Mouse (Mus musculus) CD4-positive, CD25-positive, alpha-beta regulatory T cell, adult 4 months (primary cell): ENCODE results near the gene Mrgpre. TPM values are rescaled to one million over a fixed set of nuclear protein-coding genes. Genes with fewer than 3 reads are reported as not detected.
A peak's percentile ranks its signal among the peaks of the same experiment; 100 is the strongest.

ENCODE experiments used
- ATAC-seq: one replicate; pipeline ENCODE4 v1.8.0; 2017
- polyA plus RNA-seq, 2 experiments: library from polyadenylated mRNA; unstranded; fragments of 100-300 nt; shearing (Covaris generic); gene quantifications; one replicate each; pipeline ENCODE4 v1.2.1; 2017

Gene Mrgpre
- polyA plus RNA-seq, 2 experiments from 2014 or later: 5.7 to 11.7 TPM

- no peak for ATAC-seq
These were observed 8.2 kb downstream of the Mrgpre start for GRCm38 (mm10) chr7:143776137-143776536.

GRCm38 (mm10) chr7:143769461-143769860 lies 14.8 kb downstream of the Mrgpre start:
- ATAC-seq: no peak

- no peak for ATAC-seq
These were observed 16.0 kb downstream of the Mrgpre start for GRCm38 (mm10) chr7:143768267-143768666.

GRCm38 (mm10) chr7:143766893-143767292 lies 17.4 kb downstream of the Mrgpre start, which contains the start of gene Mrgprg:
Mrgprg (minus strand) TSS chr7:143766993.
- no peak for ATAC-seq

- no peak for ATAC-seq
These were observed 19.3 kb downstream of the Mrgpre start for GRCm38 (mm10) chr7:143764876-143765530.

- ATAC-seq: peak; percentile 70
These were observed 20.5 kb downstream of the Mrgpre start for GRCm38 (mm10) chr7:143763794-143764193.

GRCm38 (mm10) chr7:143758956-143759355 lies 25.3 kb downstream of the Mrgpre start:
- ATAC-seq: no peak

- ATAC-seq: no peak
These were observed 26.6 kb downstream of the Mrgpre start for GRCm38 (mm10) chr7:143757696-143758095.

GRCm38 (mm10) chr7:143757027-143757390 lies 27.3 kb downstream of the Mrgpre start:
- peak; percentile 97 for ATAC-seq

- peak; percentile 22 for ATAC-seq
These were observed 27.9 kb downstream of the Mrgpre start, which contains the start of gene Osbpl5 for GRCm38 (mm10) chr7:143756125-143757026. Osbpl5 (minus strand) TSS chr7:143756985.

GRCm38 (mm10) chr7:143755357-143756124 lies 28.8 kb downstream of the Mrgpre start:
- ATAC-seq: no peak

- no peak for ATAC-seq
These were observed 30.1 kb downstream of the Mrgpre start for GRCm38 (mm10) chr7:143753990-143754715.

- no peak for ATAC-seq
These were observed 31.7 kb downstream of the Mrgpre start for GRCm38 (mm10) chr7:143752606-143753005.

- ATAC-seq: no peak
These were observed 32.2 kb downstream of the Mrgpre start for GRCm38 (mm10) chr7:143752056-143752455.

- no peak for ATAC-seq
These were observed 32.9 kb downstream of the Mrgpre start for GRCm38 (mm10) chr7:143751380-143751779.

- ATAC-seq: no peak
These were observed 35.3 kb downstream of the Mrgpre start for GRCm38 (mm10) chr7:143749045-143749444.

GRCm38 (mm10) chr7:143748041-143748868 lies 36.0 kb downstream of the Mrgpre start:
- peak; percentile 98 for ATAC-seq

- no peak for ATAC-seq
These were observed 43.6 kb downstream of the Mrgpre start for GRCm38 (mm10) chr7:143740653-143741052.

- ATAC-seq: peak; percentile 98
These were observed 44.5 kb downstream of the Mrgpre start for GRCm38 (mm10) chr7:143739511-143740461.

- no peak for ATAC-seq
These were observed 45.7 kb downstream of the Mrgpre start for GRCm38 (mm10) chr7:143738601-143739006.
